Comparison of ENCODE assay signal across 18 mouse cellular contexts in the genomic region with DNA sequence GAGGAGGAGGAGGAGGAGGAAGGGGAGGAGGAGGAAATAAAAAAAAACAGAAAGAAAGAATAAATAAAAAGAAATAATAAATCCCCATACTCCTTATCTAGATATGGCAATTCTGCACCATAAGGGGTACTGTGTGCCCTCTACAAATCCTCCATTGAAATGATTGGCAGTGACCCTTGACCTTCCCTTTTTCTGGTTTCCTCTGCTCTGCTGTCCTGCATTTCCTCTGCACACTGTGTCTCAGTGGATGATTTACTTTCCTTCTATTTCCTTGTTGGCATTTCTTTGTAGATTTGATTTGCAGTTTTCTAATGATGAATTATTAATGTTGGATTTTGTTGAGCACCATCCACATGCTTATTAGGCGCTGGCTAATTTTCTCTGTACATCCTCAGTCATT.
"Had no signal": no experiment of that assay in that cellular context is flagged by ENCODE, and none has a peak within 500 bp of the region (broad histone marks: within the 10 kb centered on the region; RNA-seq: fewer than 3 reads in every experiment).

No protein-coding gene starts in this region.

- DNase-seq: gastrocnemius, adult 2 months; gastrocnemius, postnatal 10 days; gastrocnemius, postnatal 25 days; heart, adult 11 months; heart, adult 2 months; heart, postnatal 14 days; heart, postnatal 36 days; kidney, adult 18-20 months; kidney, adult 8-10 months; kidney, postnatal 10 days; kidney, postnatal 25 days; kidney, postnatal 4 days; liver; liver, embryonic 13.5 days had no signal

- ATAC-seq: hindbrain, embryonic 16.5 days; inflammation-experienced regulatory T-cells, adult 6 months; intestine, embryonic 15.5 days; intestine, postnatal 0 days had no signal
